Mouse (Mus musculus) heart, postnatal 0 days (tissue): ENCODE measurements around the gene Pcgf5. TPM values are rescaled to one million over a fixed set of nuclear protein-coding genes. Genes with fewer than 3 reads are reported as not detected.
A peak's percentile ranks its signal among the peaks of the same experiment; 100 is the strongest.

Source experiments
- ATAC-seq: fragments of 200-750 bp; cut with Nextera tagmentation; 2 replicates; pipeline ENCODE4 v1.8.0; 2017; ENCODE audit warnings: low read depth, moderate number of reproducible peaks, moderate library complexity; ENCODE audit not compliant: insufficient read depth
- DNase-seq: peaks from one replicate; pipeline ENCODE4 v3.0.0-alpha.2; 2016; ENCODE audit warnings: low spot score
- H3K27ac ChIP-seq: fragments of 300-500 bp; sonication (generic); 2 replicates; pipeline ENCODE4 v1.5.1; 2014; ENCODE audit warnings: low read depth, mild to moderate bottlenecking
- H3K27me3 ChIP-seq: fragments of 300-500 bp; sonication (generic); 2 replicates; pipeline ENCODE4 v1.6.1; 2014; ENCODE audit warnings: low read length, mixed read lengths; ENCODE audit not compliant: control insufficient read depth, insufficient read depth
- H3K36me3 ChIP-seq: fragments of 300-500 bp; sonication (generic); replicated peaks from 2 replicates; pipeline ENCODE4 v1.6.1; 2014; ENCODE audit warnings: low read length, mixed read lengths; ENCODE audit not compliant: control insufficient read depth, insufficient read depth
- H3K4me1 ChIP-seq: fragments of 300-500 bp; sonication (generic); 2 replicates; pipeline ENCODE4 v1.6.1; 2014; ENCODE audit warnings: antibody characterized with exemption; ENCODE audit not compliant: control insufficient read depth, insufficient read depth
- H3K4me2 ChIP-seq: fragments of 300-500 bp; sonication (generic); 2 replicates; pipeline ENCODE4 v1.6.1; 2014; ENCODE audit warnings: low read depth, mild to moderate bottlenecking, low read length, moderate library complexity
- H3K4me3 ChIP-seq: fragments of 300-500 bp; sonication (generic); 2 replicates; pipeline ENCODE4 v1.5.1; 2014; ENCODE audit warnings: low read depth, low read length
- H3K9ac ChIP-seq: fragments of 300-500 bp; sonication (generic); replicated peaks from 2 replicates; pipeline ENCODE4 v1.6.1; 2014; ENCODE audit warnings: low read depth, low read length, mixed read lengths
- H3K9me3 ChIP-seq: fragments of 300-500 bp; sonication (generic); replicated peaks from 2 replicates; pipeline ENCODE4 v1.6.1; 2016; ENCODE audit warnings: low read length; ENCODE audit not compliant: control insufficient read depth
- CTCF ChIP-seq: IDR thresholded peaks from 2 replicates; pipeline ENCODE4 v1.5.1; 2016; ENCODE audit warnings: antibody characterized with exemption, control low read depth, low read depth
- EP300 ChIP-seq: IDR thresholded peaks from 2 replicates; pipeline ENCODE4 v1.6.1; 2016; ENCODE audit warnings: antibody characterized with exemption, low read depth
- WGBS: fragments of 180-500 bp; shearing (Covaris S2); extraction: QIAGEN DNeasy Blood & Tissue Kit; methylation state at CpG from one replicate; pipeline ENCODE4 v1.1.7; 2014; 5-methylcytosine and 5-hydroxymethylcytosine counted together
- polyA plus RNA-seq: library from polyadenylated mRNA; unstranded; fragments of >200 nt; fragmentation: Nextera tagmentation; extraction: Ambion mirVana; gene quantifications from 2 replicates; pipeline ENCODE4 v1.2.1, GENCODE M21; 2015
- total RNA-seq: library from RNA; depleted of rRNA; stranded (reverse); fragments of >200 nt; gene quantifications from 2 replicates; pipeline ENCODE4 v1.2.3, GENCODE M21; 2014; ENCODE audit warnings: low replicate concordance

Gene Pcgf5
- total and polyA plus RNA-seq, 2 experiments from 2014 or later, result 34.3 to 56.5 TPM

- Histone ChIP-seq H3K9me3 (no peaks in the 10 kb centered on the region), H3K27me3 (no peaks in the 10 kb centered on the region), H3K4me3 (no peak overlapping the region), H3K9ac (no peak overlapping the region), H3K4me1 (0 out of 2 replicates have a peak, but pooled peaks cover 4% of the 10 kb centered on the region), H3K36me3 (no peaks in the 10 kb centered on the region), H3K27ac (peak overlapping the region; percentile 11; the same call in 1 of the 2 replicates), H3K4me2 (no peak overlapping the region)
- ATAC-seq, result no peak
- no peak for DNase-seq
- TF ChIP-seq EP300 (no peak), CTCF (no peak)
- WGBS, result 40% methylated on average over 2 of the region's 2 CpGs
Observed at GRCm38 (mm10) chr19:36384426-36384825, 36.3 kb downstream of the Pcgf5 start.

GRCm38 (mm10) chr19:36388502-36388901 lies 40.4 kb downstream of the Pcgf5 start:
- Histone ChIP-seq H3K4me3 (no peak overlapping the region), H3K4me1 (0 out of 2 replicates have a peak, but pooled peaks cover 4% of the 10 kb centered on the region), H3K9ac (no peak overlapping the region), H3K4me2 (no peak overlapping the region), H3K27ac (no peak overlapping the region), H3K9me3 (no peaks in the 10 kb centered on the region), H3K36me3 (no peaks in the 10 kb centered on the region), H3K27me3 (no peaks in the 10 kb centered on the region)
- ATAC-seq, result no peak
- no peak for DNase-seq
- TF ChIP-seq CTCF (no peak), EP300 (no peak)
- WGBS, result 37% methylated on average over 5 of the region's 5 CpGs

GRCm38 (mm10) chr19:36390714-36391113 lies 42.6 kb downstream of the Pcgf5 start:
- Histone ChIP-seq H3K36me3 (no peaks in the 10 kb centered on the region), H3K4me2 (no peak overlapping the region), H3K27me3 (no peaks in the 10 kb centered on the region), H3K4me1 (peaks cover 3% of the 10 kb centered on the region; the same call in 1 of the 2 replicates), H3K4me3 (no peak overlapping the region), H3K27ac (no peak overlapping the region), H3K9ac (no peak overlapping the region), H3K9me3 (no peaks in the 10 kb centered on the region)
- no peak for ATAC-seq
- 70% methylated on average over 1 of the region's 1 CpGs for WGBS
- no peak for TF ChIP-seq CTCF
- no peak for TF ChIP-seq EP300
- DNase-seq, result no peak

- Histone ChIP-seq H3K9me3 (no peaks in the 10 kb centered on the region), H3K4me3 (no peak overlapping the region), H3K27me3 (no peaks in the 10 kb centered on the region), H3K9ac (no peak overlapping the region), H3K4me2 (no peak overlapping the region), H3K27ac (no peak overlapping the region), H3K4me1 (peaks cover 3% of the 10 kb centered on the region; the same call in 1 of the 2 replicates), H3K36me3 (no peaks in the 10 kb centered on the region)
- TF ChIP-seq EP300, result no peak
- TF ChIP-seq CTCF, result no peak
- ATAC-seq (no peak), DNase-seq (no peak)
- WGBS, result 59% methylated on average over 3 of the region's 3 CpGs
Observed at GRCm38 (mm10) chr19:36398500-36398899, 50.4 kb downstream of the Pcgf5 start.

GRCm38 (mm10) chr19:36408352-36409100 lies 60.4 kb downstream of the Pcgf5 start:
- H3K36me3 ChIP-seq, result peaks cover 11% of the 10 kb centered on the region; the same call in 1 of the 2 replicates
- no peak for DNase-seq
- WGBS, result 35% methylated on average over 10 of the region's 10 CpGs
- H3K9me3 ChIP-seq, result no peaks in the 10 kb centered on the region
- peak overlapping the region; percentile 94 for H3K27ac ChIP-seq
- H3K27me3 ChIP-seq, result no peaks in the 10 kb centered on the region
- no peak overlapping the region for H3K9ac ChIP-seq
- TF ChIP-seq CTCF (no peak), EP300 (no peak)
- ATAC-seq, result no peak
- peak overlapping the region; percentile 90; the same call in 1 of the 2 replicates for H3K4me3 ChIP-seq
- peaks cover 4% of the 10 kb centered on the region; the same call in 1 of the 2 replicates for H3K4me1 ChIP-seq
- H3K4me2 ChIP-seq, result peak overlapping the region; percentile 74; the same call in 1 of the 2 replicates
